Mouse (Mus musculus) left cerebral cortex, postnatal 36 days (tissue): ENCODE results near the gene Rfk. TPM values are rescaled to one million over a fixed set of nuclear protein-coding genes. Genes with fewer than 3 reads are reported as not detected.

Source experiments
- DNase-seq, 2 experiments: peaks; one replicate each; pipeline ENCODE4 v3.0.0; 2021 to 2022; ENCODE audit warnings: low spot score in 2 of 2, mixed read lengths in 1 of 2
- intact Hi-C: fragments of 180-260 bp; cut with DNase I; formaldehyde crosslinking; loops from one replicate; pipeline ENCODE4 v1.15.1; 2025
- total RNA-seq, 2 experiments: library from RNA; stranded (reverse); gene quantifications; 2 replicates each; pipeline ENCODE4 v1.2.3; 2021

Gene Rfk
- total RNA-seq, 2 experiments from 2014 or later = 57.0 to 64.5 TPM

GRCm38 (mm10) chr19:17436651-17437050 lies 42.8 kb downstream of the Rfk start:
- intact Hi-C loops = no loop called here
- DNase-seq = no peak

GRCm38 (mm10) chr19:17439476-17440189 lies 45.8 kb downstream of the Rfk start:
- intact Hi-C loops = no loop called here
- no peak for DNase-seq

DNA sequence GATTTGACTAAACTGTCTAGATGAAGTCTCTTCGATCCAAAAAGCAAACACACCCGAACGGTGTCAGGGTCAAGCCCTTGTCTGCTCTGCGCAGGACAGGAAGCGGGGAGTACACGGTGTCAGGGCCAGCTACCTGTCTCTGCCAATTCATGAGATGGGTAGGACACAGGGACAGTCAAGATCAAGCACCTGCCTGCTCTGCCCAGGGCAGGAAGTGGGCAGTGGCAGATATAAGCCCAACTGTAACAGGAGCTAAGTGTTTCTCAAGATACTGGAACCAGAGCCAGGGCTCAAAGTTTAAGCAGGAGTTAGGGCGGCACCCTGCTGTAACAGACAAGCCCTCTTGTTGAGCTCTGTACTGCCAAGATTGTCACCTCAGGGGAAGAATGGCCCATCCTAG lies 49.7 kb downstream of the Rfk start:
- intact Hi-C loops = no loop called here

More for the DNA sequence above, 49.7 kb downstream of the Rfk start:
- no peak for DNase-seq

Other genes with a start within 250 kb of the Rfk start
- gene Gcnt1, start 21.2 kb upstream of the Rfk start, total RNA-seq = 1 to 10 TPM; 2.0 to 2.2 TPM